Mouse (Mus musculus): ENCODE results near the gene Cs. TPM values are rescaled to one million over a fixed set of nuclear protein-coding genes. Genes with fewer than 3 reads are reported as not detected.
A peak's percentile ranks its signal among the peaks of the same experiment; 100 is the strongest.

Cs gene
- total and polyA plus RNA-seq, 2 experiments from 2014 or later, result 625 to 796 TPM

GRCm38 (mm10) chr10:128309654-128310053 lies 27.9 kb upstream of the Cs start:
- Histone ChIP-seq H3K4me3 (ENCODE audit: low read depth, low read length) (no peak overlapping the region), H3K9ac (replicated peaks; ENCODE audit: low read depth, low read length) (0 out of 2 replicates have a peak overlapping the region, but pooled peaks have one; percentile 25), H3K36me3 (replicated peaks; ENCODE audit: control insufficient read depth, insufficient read depth, low read length) (peaks cover 55% of the 10 kb centered on the region), H3K9me3 (replicated peaks; ENCODE audit: control insufficient read depth, low read length) (no peaks in the 10 kb centered on the region), H3K4me2 (ENCODE audit: low read depth, low read length) (no peak overlapping the region), H3K27me3 (ENCODE audit: control insufficient read depth, insufficient read depth, low read length) (no peaks in the 10 kb centered on the region), H3K4me1 (ENCODE audit: control insufficient read depth, insufficient read depth) (peaks cover 9% of the 10 kb centered on the region; the same call in 1 of the 2 replicates), H3K27ac (ENCODE audit: low read depth) (peak overlapping the region; percentile 61)
- TF ChIP-seq EP300 (IDR thresholded peaks at IDR 0.05; ENCODE audit: low read depth) (no peak), CTCF (IDR thresholded peaks at IDR 0.05; ENCODE audit: low read depth) (no peak)
- WGBS, result 84% methylated on average over 7 of the region's 7 CpGs
- DNase-seq (ENCODE audit: low spot score) (no peak), ATAC-seq (ENCODE audit: insufficient read depth, low read depth) (no peak)

DNA sequence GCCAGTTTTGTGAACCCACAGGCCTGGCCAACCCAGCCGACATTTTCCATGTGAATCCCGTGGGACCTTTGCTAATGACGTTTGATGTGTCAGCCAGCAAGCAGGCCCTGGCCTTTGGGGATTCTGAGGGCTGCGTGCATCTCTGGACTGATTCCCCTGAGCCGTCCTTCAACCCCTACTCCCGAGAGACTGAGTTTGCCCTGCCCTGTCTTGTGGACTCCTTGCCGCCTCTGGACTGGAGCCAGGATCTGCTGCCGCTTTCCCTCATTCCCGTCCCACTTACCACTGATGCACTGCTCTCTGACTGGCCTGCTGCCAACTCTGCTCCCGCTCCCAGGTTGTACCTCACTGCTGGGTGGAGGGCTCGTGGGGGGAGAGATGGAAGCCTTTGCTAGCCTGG lies 27.4 kb upstream of the Cs start:
- ATAC-seq (ENCODE audit: insufficient read depth, low read depth) (0 out of 2 replicates have a peak, but pooled peaks have one; percentile 50), DNase-seq (ENCODE audit: low spot score) (peak; percentile 56)
- Histone ChIP-seq H3K27me3 (ENCODE audit: control insufficient read depth, insufficient read depth, low read length) (no peaks in the 10 kb centered on the region), H3K4me2 (ENCODE audit: low read depth, low read length) (peak overlapping the region; percentile 31), H3K9ac (replicated peaks; ENCODE audit: low read depth, low read length) (peak overlapping the region; percentile 25; the same call in 1 of the 2 replicates), H3K4me1 (ENCODE audit: control insufficient read depth, insufficient read depth) (peaks cover 9% of the 10 kb centered on the region; the same call in 1 of the 2 replicates), H3K4me3 (ENCODE audit: low read depth, low read length) (no peak overlapping the region), H3K27ac (ENCODE audit: low read depth) (peak overlapping the region; percentile 61), H3K36me3 (replicated peaks; ENCODE audit: control insufficient read depth, insufficient read depth, low read length) (peaks cover 61% of the 10 kb centered on the region), H3K9me3 (replicated peaks; ENCODE audit: control insufficient read depth, low read length) (no peaks in the 10 kb centered on the region)
- no peak for TF ChIP-seq CTCF (IDR thresholded peaks at IDR 0.05; ENCODE audit: low read depth)
- TF ChIP-seq EP300 (IDR thresholded peaks at IDR 0.05; ENCODE audit: low read depth), result no peak
- 20% methylated on average over 11 of the region's 11 CpGs for WGBS

- no peak overlapping the region for H3K4me3 ChIP-seq (ENCODE audit: low read depth, low read length)
- no peaks in the 10 kb centered on the region for H3K27me3 ChIP-seq (ENCODE audit: control insufficient read depth, insufficient read depth, low read length)
- H3K4me2 ChIP-seq (ENCODE audit: low read depth, low read length), result peak overlapping the region; percentile 31; the same call in 1 of the 2 replicates
- no peaks in the 10 kb centered on the region for H3K9me3 ChIP-seq (replicated peaks; ENCODE audit: control insufficient read depth, low read length)
- H3K36me3 ChIP-seq (replicated peaks; ENCODE audit: control insufficient read depth, insufficient read depth, low read length), result peaks cover 68% of the 10 kb centered on the region
- H3K9ac ChIP-seq (replicated peaks; ENCODE audit: low read depth, low read length), result peak overlapping the region; percentile 25; the same call in 1 of the 2 replicates
- 22% methylated on average over 4 of the region's 4 CpGs for WGBS
- DNase-seq (ENCODE audit: low spot score) (peak; percentile 30), ATAC-seq (ENCODE audit: insufficient read depth, low read depth) (peak; percentile 33; the same call in 1 of the 2 replicates)
- H3K4me1 ChIP-seq (ENCODE audit: control insufficient read depth, insufficient read depth), result peaks cover 9% of the 10 kb centered on the region; the same call in 1 of the 2 replicates
- TF ChIP-seq EP300 (IDR thresholded peaks at IDR 0.05; ENCODE audit: low read depth) (no peak), CTCF (IDR thresholded peaks at IDR 0.05; ENCODE audit: low read depth) (no peak)
- peak overlapping the region; percentile 61 for H3K27ac ChIP-seq (ENCODE audit: low read depth)
Measured at GRCm38 (mm10) chr10:128310902-128311301, 26.6 kb upstream of the Cs start.

- Histone ChIP-seq H3K36me3 (replicated peaks; ENCODE audit: control insufficient read depth, insufficient read depth, low read length) (peaks cover 84% of the 10 kb centered on the region), H3K4me1 (ENCODE audit: control insufficient read depth, insufficient read depth) (peaks cover under 1% of the 10 kb centered on the region; the same call in 1 of the 2 replicates), H3K4me3 (ENCODE audit: low read depth, low read length) (no peak overlapping the region), H3K9me3 (replicated peaks; ENCODE audit: control insufficient read depth, low read length) (no peaks in the 10 kb centered on the region), H3K4me2 (ENCODE audit: low read depth, low read length) (no peak overlapping the region), H3K27ac (ENCODE audit: low read depth) (no peak overlapping the region), H3K27me3 (ENCODE audit: control insufficient read depth, insufficient read depth, low read length) (no peaks in the 10 kb centered on the region), H3K9ac (replicated peaks; ENCODE audit: low read depth, low read length) (no peak overlapping the region)
- 91% methylated on average over 8 of the region's 8 CpGs for WGBS
- DNase-seq (ENCODE audit: low spot score) (no peak), ATAC-seq (ENCODE audit: insufficient read depth, low read depth) (no peak)
- no peak for TF ChIP-seq EP300 (IDR thresholded peaks at IDR 0.05; ENCODE audit: low read depth)
- TF ChIP-seq CTCF (IDR thresholded peaks at IDR 0.05; ENCODE audit: low read depth), result no peak
Measured at GRCm38 (mm10) chr10:128315578-128315977, 22.0 kb upstream of the Cs start.

GRCm38 (mm10) chr10:128321641-128322040 lies 15.9 kb upstream of the Cs start:
- Histone ChIP-seq H3K36me3 (replicated peaks; ENCODE audit: control insufficient read depth, insufficient read depth, low read length) (peaks cover 55% of the 10 kb centered on the region), H3K4me2 (ENCODE audit: low read depth, low read length) (peak overlapping the region; percentile 83), H3K9ac (replicated peaks; ENCODE audit: low read depth, low read length) (peak overlapping the region; percentile 89; the same call in 1 of the 2 replicates), H3K27ac (ENCODE audit: low read depth) (peak overlapping the region; percentile 89; the same call in 1 of the 2 replicates), H3K4me1 (ENCODE audit: control insufficient read depth, insufficient read depth) (peaks cover 12% of the 10 kb centered on the region), H3K27me3 (ENCODE audit: control insufficient read depth, insufficient read depth, low read length) (no peaks in the 10 kb centered on the region), H3K9me3 (replicated peaks; ENCODE audit: control insufficient read depth, low read length) (no peaks in the 10 kb centered on the region), H3K4me3 (ENCODE audit: low read depth, low read length) (peak overlapping the region; percentile 82)
- DNase-seq (ENCODE audit: low spot score) (no peak), ATAC-seq (ENCODE audit: insufficient read depth, low read depth) (no peak)
- WGBS, result 49% methylated on average over 12 of the region's 12 CpGs
- TF ChIP-seq EP300 (IDR thresholded peaks at IDR 0.05; ENCODE audit: low read depth) (no peak), CTCF (IDR thresholded peaks at IDR 0.05; ENCODE audit: low read depth) (no peak)
